Mouse (Mus musculus) cerebellum, adult 9-10 months (tissue): ENCODE results near the gene Galns.

Experiments used
- DNase-seq: peaks from one replicate; pipeline ENCODE4 v3.0.0; 2022

Gene Galns

DNA sequence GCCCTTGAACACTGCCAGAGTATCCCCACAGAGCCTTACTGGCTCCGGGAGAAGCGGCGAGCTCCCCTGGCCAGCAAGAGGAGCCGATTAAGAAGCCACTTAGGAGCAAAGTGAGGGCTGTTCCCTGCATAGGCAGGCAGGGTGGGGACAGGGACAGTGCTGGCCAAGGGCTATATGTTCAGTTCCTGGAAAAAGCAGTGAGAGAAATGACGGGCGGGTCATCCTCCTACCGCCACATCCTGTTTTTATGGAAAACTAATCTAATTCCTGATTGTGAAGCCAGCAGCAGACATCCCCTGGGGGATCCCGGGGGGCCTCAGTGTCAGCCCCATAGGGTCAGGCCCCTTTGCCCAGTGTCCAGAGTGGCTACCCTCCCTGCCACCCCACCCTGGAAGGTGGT, 80.0 kb downstream of the Galns start:
- DNase-seq: no peak

GRCm38 (mm10) chr8:122529159-122529558, 82.1 kb downstream of the Galns start:
- DNase-seq: no peak
